Mouse (Mus musculus) urinary bladder, postnatal 36 days (tissue): ENCODE data around the gene Cnpy1.

ENCODE experiments used
- DNase-seq, 2 experiments: peaks; one replicate each; pipeline ENCODE4 v3.0.0; 2022; ENCODE audit warnings: low spot score in 2 of 2, mixed read lengths in 1 of 2

Cnpy1 gene

DNA sequence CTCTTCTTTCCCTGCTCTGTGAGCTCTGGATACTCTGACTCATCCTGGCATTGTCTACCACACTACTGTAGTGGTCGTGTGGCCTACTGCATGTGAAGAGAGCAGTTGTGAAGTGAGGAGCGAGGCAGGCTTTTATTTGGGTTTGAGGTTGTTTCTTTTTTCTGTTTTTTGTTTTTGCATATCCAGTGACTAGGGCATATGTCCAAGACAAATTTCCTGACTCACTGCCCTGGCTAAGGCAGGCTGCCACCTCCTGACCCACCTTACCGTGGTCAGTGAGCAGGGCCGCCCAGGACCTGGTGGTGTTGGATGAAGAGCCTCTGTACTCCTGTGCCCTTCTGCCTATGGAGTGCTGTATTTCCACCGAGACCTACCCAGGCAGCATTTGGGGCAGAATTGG, 5.8 kb downstream of the Cnpy1 start:
- no peak for DNase-seq

DNA sequence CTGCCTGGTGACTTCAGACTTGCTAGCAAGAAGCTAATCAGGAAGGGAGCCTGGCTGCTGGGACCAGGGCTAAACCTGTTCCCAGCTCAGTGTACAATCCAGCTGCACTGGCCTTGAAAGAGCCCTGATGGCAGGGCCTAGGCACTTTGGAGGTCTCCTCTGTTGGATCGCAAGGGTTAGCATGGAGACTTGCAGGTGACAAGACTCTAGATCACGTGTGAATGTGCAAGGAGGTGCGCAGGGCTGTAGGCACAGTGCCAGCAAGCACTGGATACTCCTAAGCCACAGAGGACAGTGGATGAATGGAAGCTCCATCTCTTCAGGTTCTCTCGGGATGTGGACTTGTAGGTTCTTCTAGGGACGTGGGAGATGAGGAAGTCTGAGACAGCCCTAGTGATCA, 6.7 kb downstream of the Cnpy1 start:
- DNase-seq, result no peak

GRCm38 (mm10) chr5:28238152-28238551, 7.5 kb downstream of the Cnpy1 start:
- no peak for DNase-seq

- DNase-seq, result no peak
These were observed 7.9 kb downstream of the Cnpy1 start for GRCm38 (mm10) chr5:28237715-28238114.

- no peak for DNase-seq
These were observed 8.6 kb downstream of the Cnpy1 start for GRCm38 (mm10) chr5:28237055-28237454.

DNA sequence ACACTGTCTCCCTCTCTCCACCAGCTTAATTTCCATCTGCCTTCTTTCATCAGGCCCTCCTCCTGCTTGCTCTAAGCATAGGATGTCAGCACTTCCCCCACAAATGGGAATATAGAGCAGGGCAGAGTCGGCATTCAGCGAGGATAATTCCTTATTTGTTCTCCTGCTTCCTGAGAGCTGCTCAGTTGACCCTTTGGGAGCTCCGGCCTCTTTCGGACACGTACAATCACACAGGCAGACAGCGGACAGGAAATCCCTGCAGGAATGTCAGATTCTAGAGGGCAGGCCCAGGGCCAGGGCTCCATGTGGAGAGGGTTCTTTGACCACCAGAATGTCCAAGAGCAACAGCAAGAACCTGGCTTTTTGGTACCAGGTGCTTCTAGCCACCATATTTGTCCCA, 9.5 kb downstream of the Cnpy1 start:
- DNase-seq, result no peak

GRCm38 (mm10) chr5:28232101-28232500, 13.5 kb downstream of the Cnpy1 start:
- no peak for DNase-seq

DNA sequence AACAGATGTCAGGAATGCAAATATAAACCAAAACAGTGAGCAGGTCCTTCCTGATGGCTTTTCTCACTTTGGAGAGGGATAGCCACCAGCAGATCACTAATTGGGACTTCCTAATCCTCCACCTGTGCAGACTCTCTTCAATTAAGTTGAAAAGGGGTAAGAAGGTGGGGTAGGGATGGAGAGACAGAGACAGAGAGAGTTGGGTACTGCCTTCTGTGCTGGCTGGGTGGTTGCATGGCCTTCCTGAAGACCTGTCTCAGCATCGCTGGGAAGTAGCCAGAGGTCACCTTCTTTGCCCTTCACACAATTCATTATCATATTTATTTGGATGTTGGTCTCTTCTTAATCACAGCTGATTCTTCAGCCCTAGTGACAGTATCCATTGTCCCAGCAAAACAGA, 26.0 kb downstream of the Cnpy1 start:
- no peak for DNase-seq

- no peak for DNase-seq
These were observed 32.2 kb downstream of the Cnpy1 start for GRCm38 (mm10) chr5:28213441-28213840.

DNA sequence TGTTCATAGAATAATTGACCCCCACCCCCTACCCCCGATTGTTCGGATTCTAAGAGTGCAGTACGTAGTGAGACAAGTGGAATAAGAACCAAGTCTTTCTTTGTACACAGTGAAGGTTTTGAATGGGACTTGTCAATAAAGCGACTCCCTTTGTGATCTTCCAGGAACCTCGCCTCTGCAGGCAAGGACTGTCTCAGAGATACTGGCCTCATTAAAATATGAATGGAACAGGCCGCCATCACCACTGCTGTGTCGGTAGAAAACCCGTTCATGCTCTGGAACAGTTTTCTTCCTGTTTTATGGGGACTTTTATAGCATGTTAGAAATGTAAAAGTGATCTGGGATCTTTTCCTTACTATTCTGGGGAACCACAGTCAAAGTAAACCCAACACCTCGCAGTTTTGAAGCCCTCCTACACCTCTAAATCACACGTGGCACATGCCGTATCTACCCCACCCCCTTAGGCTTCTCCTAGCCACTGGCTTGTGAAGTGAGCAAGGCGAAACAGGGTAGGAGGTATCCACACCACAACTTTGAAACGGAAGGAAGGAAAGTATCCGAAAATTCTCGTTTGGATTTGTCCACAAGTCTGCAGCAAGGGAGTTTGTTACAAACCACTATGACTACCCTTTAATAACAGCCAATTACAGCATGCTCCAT, 33.8 kb downstream of the Cnpy1 start:
- no peak for DNase-seq

DNA sequence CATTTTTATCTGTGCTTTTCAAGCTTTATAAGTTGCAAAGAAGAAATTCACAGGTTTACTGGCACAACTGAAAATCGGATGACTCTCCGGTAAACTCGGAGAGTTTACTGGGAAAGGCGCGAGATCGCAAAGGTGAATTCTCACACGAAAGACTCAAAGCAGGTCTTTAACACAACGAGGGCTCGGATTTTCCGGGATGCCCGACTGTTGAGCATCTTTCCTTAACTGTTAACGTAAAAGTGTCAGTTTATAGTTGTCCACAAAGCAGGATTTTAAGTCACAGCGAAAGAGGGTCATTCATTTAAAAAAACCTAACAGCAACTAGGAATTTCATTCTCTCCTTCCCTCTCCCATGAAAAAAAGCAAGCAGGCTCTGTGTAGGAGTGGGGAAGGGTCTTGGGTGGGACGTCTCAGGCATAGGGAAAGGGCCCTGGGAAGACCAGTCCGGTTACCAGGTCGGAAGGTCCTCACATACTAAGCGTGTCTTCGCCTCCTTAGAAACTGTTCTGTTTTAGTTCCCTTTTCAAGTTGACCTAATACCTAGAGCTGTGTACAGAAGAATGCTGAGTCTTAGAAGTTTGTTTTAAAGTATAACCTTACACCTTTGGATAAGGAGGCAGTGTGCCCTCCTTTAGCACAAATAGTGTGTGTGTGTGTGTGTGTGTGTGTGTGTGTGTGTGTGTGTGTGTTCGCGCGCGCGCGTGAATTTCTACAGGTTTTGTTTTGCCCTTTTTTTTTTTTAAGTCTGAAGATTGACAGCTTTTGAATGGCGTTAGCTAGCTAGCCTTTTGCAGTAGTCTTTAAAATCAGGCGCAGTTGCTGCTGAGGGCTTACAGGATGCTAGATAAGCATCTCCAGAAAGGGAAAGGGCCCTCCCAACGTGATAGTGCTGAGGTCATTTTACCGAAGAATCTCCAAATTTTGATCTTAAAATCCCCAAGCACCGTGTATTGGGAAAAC, 34.7 kb downstream of the Cnpy1 start:
- no peak for DNase-seq

DNA sequence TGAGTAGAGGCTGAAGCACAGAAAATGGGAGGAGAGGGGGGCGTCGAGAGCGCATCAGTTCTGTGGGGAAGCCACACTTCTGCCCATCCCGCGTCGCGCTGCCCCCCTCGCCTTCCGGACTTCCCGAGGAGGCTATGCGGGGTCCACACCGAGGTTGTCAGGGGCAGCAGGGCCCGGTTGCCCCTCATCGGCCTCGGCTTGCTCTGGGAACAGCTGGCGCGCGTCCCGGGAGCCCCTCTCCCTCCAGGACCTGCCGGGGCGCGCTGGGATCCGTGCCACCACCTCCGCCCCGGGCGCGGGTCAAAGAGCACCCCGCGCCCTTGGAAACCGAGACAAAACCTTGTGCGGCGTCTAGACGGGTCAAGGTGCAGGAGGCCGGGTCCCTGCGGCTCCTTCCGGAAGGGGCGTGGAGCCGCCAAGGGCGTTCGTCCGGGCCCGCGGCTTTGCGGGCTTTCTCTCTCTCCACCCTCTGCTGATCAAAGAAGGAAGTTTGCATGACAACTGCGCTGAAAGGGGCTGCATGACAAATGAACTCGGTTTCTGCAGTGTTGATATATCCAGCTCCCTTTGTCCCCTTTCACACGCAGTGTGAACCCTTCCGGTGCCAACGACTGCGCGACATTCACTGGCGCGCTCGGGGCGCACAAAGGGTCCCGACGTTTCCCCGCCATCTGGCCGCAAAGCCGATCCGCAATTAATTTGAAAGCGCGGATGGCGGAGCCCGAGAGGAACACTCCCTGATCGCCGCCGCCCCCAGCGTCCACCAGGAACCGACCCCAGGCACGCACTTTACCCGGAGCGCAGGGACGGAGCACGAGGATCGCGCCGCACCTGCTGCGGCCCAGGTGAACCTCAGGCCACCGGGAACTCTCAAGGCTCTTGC, 35.8 kb downstream of the Cnpy1 start:
- DNase-seq, result no peak

GRCm38 (mm10) chr5:28208726-28209520, 36.7 kb downstream of the Cnpy1 start:
- no peak for DNase-seq

- DNase-seq, result no peak
These were observed 38.6 kb downstream of the Cnpy1 start for GRCm38 (mm10) chr5:28207043-28207442.

DNA sequence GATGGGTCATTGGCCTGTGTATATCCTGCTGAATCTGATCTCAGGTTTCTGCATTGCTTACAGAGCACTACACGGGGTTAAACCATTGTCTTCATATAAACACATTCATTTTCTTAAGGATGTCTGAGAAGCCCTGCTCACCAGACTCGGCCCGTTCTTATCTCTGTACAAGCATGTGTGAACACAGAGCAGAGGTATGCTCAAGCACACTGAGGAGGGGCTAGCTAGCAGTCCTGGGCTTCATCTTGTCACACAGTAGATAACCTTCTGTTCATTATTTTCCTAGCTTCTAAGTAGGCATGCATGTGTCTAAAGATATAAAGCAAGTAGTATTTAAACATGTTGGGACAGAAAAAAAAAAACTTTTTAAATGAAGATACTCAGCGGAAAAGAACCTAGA, 39.2 kb downstream of the Cnpy1 start:
- DNase-seq, result no peak

- no peak for DNase-seq
These were observed 40.9 kb downstream of the Cnpy1 start for GRCm38 (mm10) chr5:28204678-28205077.

DNA sequence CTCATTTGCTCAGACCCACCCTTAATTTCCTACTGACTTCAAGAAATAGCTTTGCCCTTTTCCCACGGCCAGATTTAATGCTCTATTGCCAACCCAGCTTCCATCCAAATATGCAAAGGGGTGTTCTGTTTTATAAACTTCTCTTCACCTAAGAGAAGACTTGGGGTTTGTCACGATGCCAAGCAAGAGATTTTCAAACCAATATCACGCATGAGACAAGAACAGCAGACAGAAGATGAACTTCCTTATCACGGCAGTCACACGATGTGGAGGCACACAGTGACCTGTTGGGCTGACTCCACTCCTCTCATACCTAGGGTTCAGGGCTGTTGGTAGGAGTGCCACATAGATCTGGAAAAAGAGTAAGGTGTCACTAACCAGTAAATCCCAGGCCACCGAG, 42.5 kb downstream of the Cnpy1 start:
- DNase-seq, result no peak

DNA sequence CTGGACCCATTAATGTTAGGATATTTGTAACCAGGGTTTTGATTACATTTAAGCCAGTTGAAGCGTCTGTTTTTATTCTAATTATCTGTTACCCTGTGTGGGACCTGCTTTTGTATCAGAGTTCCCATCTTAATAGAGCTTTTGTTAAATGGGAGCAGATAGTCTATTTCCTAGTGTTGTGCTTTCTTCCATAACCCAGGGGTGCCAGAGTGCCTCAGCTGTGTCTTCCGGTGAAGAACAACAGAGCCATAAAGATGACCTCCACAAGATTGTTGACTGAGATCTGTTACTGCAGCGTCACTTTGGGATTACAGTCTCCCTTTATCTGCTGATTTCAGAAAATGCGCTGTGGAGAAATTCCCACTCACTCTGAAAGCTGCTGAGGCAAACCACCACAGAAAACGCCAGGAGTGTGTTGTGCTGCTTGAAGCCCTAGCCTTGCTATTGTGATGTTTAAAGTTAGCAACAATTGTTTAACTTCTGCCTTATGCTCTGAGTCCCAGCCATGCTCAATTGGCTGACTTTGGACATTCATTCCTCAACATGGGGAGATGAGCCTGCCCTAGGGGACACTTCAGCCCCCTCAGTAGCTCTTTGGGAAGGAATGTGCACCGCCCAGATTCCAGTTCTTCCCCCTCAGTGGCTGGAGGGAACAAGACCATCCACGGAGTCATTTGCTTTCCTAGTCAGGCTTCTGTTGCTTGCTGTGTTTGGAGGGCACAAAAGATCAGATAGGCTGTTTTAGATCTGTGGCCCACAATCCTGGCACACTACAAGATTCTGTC, 46.3 kb downstream of the Cnpy1 start:
- DNase-seq, result no peak

DNA sequence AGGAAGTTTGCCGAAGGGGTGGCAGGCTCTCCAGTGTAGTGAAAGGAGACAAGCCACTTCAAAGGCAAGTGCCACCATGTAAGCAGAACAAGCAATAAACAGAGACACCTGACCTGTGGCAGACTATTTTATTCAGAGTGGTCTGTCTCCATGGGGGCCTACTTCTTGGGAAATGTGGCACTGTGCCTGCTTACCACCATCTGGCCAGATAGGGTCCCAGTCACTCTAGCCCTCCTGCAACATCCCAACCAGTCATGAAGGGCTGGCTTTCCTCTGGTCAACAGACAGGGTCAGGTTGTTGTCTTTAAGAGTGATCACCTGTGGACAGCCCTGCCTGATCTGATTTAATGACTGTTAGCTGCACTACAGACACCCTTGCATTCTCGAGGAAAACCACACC, 50.1 kb downstream of the Cnpy1 start:
- no peak for DNase-seq

DNA sequence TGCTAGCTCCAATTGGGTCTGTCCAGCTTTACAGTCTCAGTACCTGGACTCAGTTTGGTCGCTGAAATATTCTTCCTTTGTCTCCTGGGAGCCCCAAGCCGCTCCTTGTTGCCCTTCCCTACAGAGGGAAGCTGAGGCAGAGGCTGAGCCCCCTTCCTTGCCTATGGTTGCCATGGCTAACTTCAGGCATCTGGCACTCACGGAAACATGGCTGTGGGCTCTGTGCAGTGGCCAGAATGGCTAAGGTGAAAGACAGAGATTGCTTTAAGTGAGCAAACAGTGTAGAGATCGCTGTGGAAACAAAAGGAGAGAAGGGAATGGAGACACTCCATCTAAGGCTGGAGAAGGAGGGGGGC, 53.5 kb downstream of the Cnpy1 start:
- no peak for DNase-seq
